Mouse (Mus musculus) midbrain, embryonic 13.5 days (tissue): ENCODE measurements around the gene Padi1. TPM values are rescaled to one million over a fixed set of nuclear protein-coding genes. Genes with fewer than 3 reads are reported as not detected.

Experiments
- ATAC-seq: fragments of 200-750 bp; cut with Nextera tagmentation; 2 replicates; pipeline ENCODE4 v1.8.0; 2017; ENCODE audit warnings: mild to moderate bottlenecking, moderate TSS enrichment, moderate library complexity
- H3K27ac ChIP-seq: fragments of 300-500 bp; sonication (generic); 2 replicates; pipeline ENCODE4 v1.5.1; 2015; ENCODE audit warnings: inconsistent platforms, mild to moderate bottlenecking, moderate library complexity
- H3K27me3 ChIP-seq: fragments of 300-500 bp; sonication (generic); 2 replicates; pipeline ENCODE4 v1.6.1; 2015; ENCODE audit warnings: mild to moderate bottlenecking, inconsistent platforms
- H3K36me3 ChIP-seq: fragments of 300-500 bp; sonication (generic); 2 replicates; pipeline ENCODE4 v1.6.1; 2015; ENCODE audit warnings: mild to moderate bottlenecking, inconsistent platforms
- H3K4me1 ChIP-seq: fragments of 300-500 bp; sonication (generic); replicated peaks from 2 replicates; pipeline ENCODE4 v1.6.1; 2015; ENCODE audit warnings: inconsistent platforms
- H3K4me2 ChIP-seq: fragments of 300-500 bp; sonication (generic); replicated peaks from 2 replicates; pipeline ENCODE4 v1.6.1; 2015; ENCODE audit warnings: moderate library complexity, mild to moderate bottlenecking, inconsistent platforms
- H3K4me3 ChIP-seq: fragments of 300-500 bp; sonication (generic); replicated peaks from 2 replicates; pipeline ENCODE4 v1.5.1; 2015; ENCODE audit warnings: mild to moderate bottlenecking, inconsistent platforms
- H3K9ac ChIP-seq: fragments of 300-500 bp; sonication (generic); replicated peaks from 2 replicates; pipeline ENCODE4 v1.6.1; 2015; ENCODE audit warnings: mild to moderate bottlenecking, inconsistent platforms
- H3K9me3 ChIP-seq: fragments of 300-500 bp; sonication (generic); 2 replicates; pipeline ENCODE4 v1.6.1; 2016; ENCODE audit warnings: mild to moderate bottlenecking, inconsistent platforms
- WGBS: fragments of 180-500 bp; shearing (Covaris S2); methylation state at CpG from one replicate; pipeline ENCODE4 v1.1.7; 2015; 5-methylcytosine and 5-hydroxymethylcytosine counted together
- polyA plus RNA-seq: library from polyadenylated mRNA; unstranded; fragments of >200 nt; fragmentation: Nextera tagmentation; extraction: Ambion mirVana; gene quantifications from 2 replicates; pipeline ENCODE4 v1.2.1, GENCODE M21; 2015

The Padi1 gene
- polyA plus RNA-seq, 1 experiment from 2014 or later = not detected

DNA sequence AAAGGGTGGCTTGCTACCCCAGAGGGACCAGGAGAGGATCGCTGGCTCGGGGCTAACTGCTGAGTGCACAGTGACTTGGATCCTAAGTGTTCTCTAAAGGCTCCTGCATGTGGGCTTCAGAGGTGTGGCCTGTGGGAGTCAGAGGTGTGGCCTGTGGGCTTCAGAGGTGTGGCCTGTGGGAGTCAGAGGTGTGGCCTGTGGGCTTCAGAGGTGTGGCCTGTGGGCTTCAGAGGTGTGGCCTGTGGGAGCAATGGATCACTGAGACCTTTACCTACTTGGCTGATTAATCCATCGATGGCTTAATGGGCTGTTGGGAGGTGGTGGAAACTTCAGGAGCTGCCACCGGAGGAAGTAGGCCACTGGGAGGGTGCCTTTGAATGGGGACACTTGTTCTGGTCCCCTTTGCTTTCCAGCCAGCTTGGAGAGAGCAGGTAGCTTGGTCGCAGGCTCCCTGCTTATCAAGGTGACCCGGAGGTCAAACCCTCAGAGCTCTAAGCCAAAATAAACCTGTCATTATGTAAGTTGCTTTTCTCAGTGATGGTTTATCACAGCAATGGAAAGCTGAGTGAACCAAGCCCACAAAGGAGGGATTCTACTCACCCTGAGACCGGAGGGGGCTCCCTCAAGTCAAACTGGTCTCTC lies 14.7 kb upstream of the Padi1 start:
- Histone ChIP-seq H3K4me3 (no peak overlapping the region), H3K27me3 (no peaks in the 10 kb centered on the region), H3K9me3 (no peaks in the 10 kb centered on the region), H3K4me1 (no peaks in the 10 kb centered on the region), H3K9ac (no peak overlapping the region), H3K4me2 (no peak overlapping the region), H3K36me3 (no peaks in the 10 kb centered on the region), H3K27ac (no peak overlapping the region)
- WGBS = 61% methylated on average over 7 of the region's 7 CpGs
- no peak for ATAC-seq

DNA sequence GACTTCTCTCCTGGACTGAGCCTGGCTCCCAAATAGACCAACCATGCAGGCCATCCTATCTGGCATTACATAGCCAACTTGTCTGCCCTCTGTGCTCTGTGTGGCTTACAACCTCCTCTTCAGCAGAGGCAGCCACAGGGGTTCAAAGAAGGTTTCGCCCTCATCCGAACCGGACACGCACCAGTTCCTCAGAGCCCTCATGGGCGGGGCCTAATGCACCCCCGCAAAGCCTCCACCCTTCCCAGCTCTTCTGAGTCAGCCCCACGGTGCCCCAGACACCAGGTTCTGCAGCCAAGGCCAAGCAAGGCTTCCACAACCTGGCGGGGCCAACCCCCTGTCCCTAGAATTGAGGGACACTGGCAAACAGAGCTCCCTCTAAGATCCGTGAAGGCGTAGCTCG lies 13.7 kb upstream of the Padi1 start:
- no peak for ATAC-seq
- WGBS = 74% methylated on average over 11 of the region's 11 CpGs
- H3K36me3 ChIP-seq = no peaks in the 10 kb centered on the region

DNA sequence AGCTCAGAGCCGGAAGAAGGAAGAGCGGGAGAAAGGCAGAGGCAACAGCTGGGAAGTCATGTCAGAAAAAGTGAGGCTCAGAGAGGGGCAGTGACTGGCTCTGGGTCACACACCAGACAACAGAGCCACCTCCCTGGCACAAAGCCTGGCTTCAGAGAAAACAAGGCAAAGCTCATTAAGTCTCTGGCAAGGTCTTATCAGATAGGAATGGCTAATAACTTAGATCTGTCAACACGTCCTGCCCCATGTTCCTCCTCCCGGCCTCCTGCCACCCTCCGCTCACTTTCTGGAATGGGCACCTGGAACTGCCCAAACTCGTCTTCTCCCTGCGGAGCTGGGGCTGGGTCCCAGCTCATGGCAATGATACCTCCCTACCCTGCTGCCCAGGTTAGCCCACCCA lies 12.2 kb upstream of the Padi1 start:
- Histone ChIP-seq H3K9me3 (no peaks in the 10 kb centered on the region), H3K27ac (no peak overlapping the region), H3K9ac (no peak overlapping the region), H3K4me1 (peaks cover 11% of the 10 kb centered on the region; the same call in 1 of the 2 replicates), H3K36me3 (no peaks in the 10 kb centered on the region), H3K4me3 (no peak overlapping the region), H3K27me3 (no peaks in the 10 kb centered on the region), H3K4me2 (no peak overlapping the region)
- 85% methylated on average over 7 of the region's 7 CpGs for WGBS
- no peak for ATAC-seq

More for the DNA sequence above, 13.7 kb upstream of the Padi1 start:
- H3K9me3 ChIP-seq = no peaks in the 10 kb centered on the region
- no peak overlapping the region for H3K4me3 ChIP-seq
- no peaks in the 10 kb centered on the region for H3K27me3 ChIP-seq
- H3K9ac ChIP-seq = no peak overlapping the region
- H3K4me2 ChIP-seq = no peak overlapping the region
- 0 out of 2 replicates have a peak, but pooled peaks cover 2% of the 10 kb centered on the region for H3K4me1 ChIP-seq
- H3K27ac ChIP-seq = no peak overlapping the region

DNA sequence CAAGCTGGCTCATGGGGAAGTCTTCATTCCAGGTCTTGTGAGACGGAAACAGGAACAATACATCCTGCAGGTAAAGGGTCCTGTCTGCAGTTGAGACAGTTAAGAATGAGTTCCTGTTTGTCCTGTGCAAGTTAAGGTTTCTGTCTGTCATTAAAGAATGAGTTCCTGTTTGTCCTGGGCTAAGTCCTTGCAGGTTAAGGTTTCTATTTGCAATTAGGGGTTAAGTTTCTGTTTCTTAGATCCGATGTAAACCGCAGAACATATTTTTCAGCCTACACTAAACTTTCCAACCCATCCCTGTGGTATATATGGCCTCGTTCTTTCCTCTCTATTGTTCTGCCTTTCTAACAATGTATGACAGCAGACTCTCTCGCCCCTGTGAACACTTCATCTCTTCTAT lies 11.5 kb upstream of the Padi1 start:
- no peak for ATAC-seq
- no peak overlapping the region for H3K9ac ChIP-seq
- no peaks in the 10 kb centered on the region for H3K36me3 ChIP-seq
- H3K9me3 ChIP-seq = no peaks in the 10 kb centered on the region
- no peak overlapping the region for H3K27ac ChIP-seq
- H3K4me1 ChIP-seq = peaks cover 11% of the 10 kb centered on the region; the same call in 1 of the 2 replicates
- WGBS = 88% methylated on average over 5 of the region's 5 CpGs
- H3K4me3 ChIP-seq = no peak overlapping the region
- no peaks in the 10 kb centered on the region for H3K27me3 ChIP-seq
- no peak overlapping the region for H3K4me2 ChIP-seq

DNA sequence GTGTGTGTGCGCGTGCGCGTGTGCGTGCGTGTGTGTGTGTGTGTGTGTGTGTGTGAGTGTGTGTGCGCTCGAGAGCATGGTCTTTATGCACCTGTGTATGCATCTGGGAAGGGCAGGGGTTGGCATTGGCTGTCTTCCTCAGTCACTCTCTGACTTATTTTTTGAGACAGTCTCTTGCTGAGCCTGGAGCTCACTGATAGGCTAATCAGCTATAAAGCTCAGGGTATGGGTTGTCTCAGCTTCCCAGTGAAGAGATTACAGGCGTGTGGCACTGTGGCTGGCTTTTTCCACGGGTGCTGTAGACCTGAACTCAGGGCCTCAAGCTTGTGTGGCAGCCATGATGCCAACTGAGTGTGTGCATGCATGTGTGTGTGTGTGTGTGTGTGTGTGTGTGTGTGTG lies 9.6 kb upstream of the Padi1 start:
- no peak overlapping the region for H3K27ac ChIP-seq
- 82% methylated on average over 10 of the region's 10 CpGs for WGBS
- H3K4me1 ChIP-seq = peaks cover 11% of the 10 kb centered on the region; the same call in 1 of the 2 replicates
- H3K4me2 ChIP-seq = no peak overlapping the region
- no peak for ATAC-seq
- no peak overlapping the region for H3K9ac ChIP-seq
- H3K9me3 ChIP-seq = no peaks in the 10 kb centered on the region
- H3K4me3 ChIP-seq = no peak overlapping the region
- no peaks in the 10 kb centered on the region for H3K36me3 ChIP-seq
- H3K27me3 ChIP-seq = no peaks in the 10 kb centered on the region

DNA sequence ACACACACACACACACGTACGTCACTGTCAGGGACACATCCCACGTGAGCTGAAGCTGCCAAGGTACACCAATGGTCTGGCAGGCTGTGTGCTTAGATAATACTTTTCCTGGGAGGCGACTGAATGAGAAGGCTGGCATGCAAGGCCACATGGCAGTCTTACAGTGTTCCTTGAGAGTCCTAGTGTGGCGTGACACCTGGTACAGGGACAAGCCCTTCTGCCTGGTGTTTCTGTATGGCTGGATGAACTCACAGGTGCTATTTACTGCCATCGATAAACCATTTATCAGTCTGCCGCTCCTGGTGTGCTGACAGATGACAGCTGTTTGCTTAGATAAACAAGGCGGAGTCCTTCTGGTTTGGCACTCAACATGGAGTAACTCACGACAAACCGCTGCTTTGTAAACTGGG lies 8.9 kb upstream of the Padi1 start:
- H3K9me3 ChIP-seq = no peaks in the 10 kb centered on the region
- no peak overlapping the region for H3K9ac ChIP-seq
- no peaks in the 10 kb centered on the region for H3K36me3 ChIP-seq
- H3K4me3 ChIP-seq = no peak overlapping the region
- H3K27ac ChIP-seq = no peak overlapping the region
- no peak for ATAC-seq
- 82% methylated on average over 10 of the region's 10 CpGs for WGBS
- H3K27me3 ChIP-seq = no peaks in the 10 kb centered on the region
- H3K4me2 ChIP-seq = no peak overlapping the region
- H3K4me1 ChIP-seq = peaks cover 11% of the 10 kb centered on the region; the same call in 1 of the 2 replicates

DNA sequence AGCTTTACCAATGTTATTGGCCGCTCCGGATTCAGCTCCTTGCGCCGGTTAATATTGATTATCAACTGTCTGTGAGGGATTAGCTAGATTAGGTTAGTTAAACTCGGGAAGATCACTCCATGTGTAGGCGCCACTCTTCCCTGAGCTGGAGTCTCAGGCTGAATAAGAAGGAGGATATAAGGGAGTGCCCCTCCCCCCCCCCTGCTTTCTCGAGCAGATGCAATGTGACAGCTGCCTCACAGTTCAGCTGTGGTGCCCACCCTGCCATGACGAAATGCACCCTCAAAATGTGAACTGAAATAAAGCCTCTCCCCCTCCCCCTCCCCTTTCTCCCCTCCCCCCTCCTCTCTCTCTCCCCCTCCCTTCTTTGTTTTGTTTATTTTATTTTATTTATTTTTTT lies 8.0 kb upstream of the Padi1 start:
- Histone ChIP-seq H3K27ac (no peak overlapping the region), H3K4me2 (no peak overlapping the region), H3K9me3 (no peaks in the 10 kb centered on the region), H3K9ac (no peak overlapping the region), H3K4me3 (no peak overlapping the region), H3K4me1 (peaks cover 11% of the 10 kb centered on the region; the same call in 1 of the 2 replicates), H3K27me3 (no peaks in the 10 kb centered on the region), H3K36me3 (no peaks in the 10 kb centered on the region)
- 53% methylated on average over 8 of the region's 8 CpGs for WGBS
- ATAC-seq = no peak

DNA sequence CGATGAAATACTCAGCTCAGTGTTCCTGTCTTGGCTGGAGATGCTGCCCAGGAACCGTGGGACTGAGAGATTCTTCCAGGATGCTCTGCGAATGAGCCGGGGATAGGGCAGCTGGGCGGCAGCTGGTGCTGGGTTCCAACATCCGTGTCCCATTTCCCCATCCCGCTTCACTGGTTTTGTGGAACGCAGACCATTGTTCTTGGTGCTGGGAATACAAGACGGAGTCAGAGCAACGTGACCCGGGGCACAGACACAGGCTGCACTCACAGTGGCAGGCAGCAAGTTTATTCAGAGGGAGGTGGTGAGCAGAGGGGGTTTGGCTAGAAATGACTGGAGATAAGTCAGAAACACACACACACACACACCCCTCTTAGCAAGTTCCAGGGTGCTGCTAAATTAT lies 3.7 kb upstream of the Padi1 start:
- H3K27ac ChIP-seq = no peak overlapping the region
- no peaks in the 10 kb centered on the region for H3K27me3 ChIP-seq
- H3K9ac ChIP-seq = no peak overlapping the region
- H3K4me1 ChIP-seq = peaks cover 15% of the 10 kb centered on the region; the same call in 1 of the 2 replicates
- H3K4me2 ChIP-seq = no peak overlapping the region
- H3K4me3 ChIP-seq = no peak overlapping the region
- no peaks in the 10 kb centered on the region for H3K36me3 ChIP-seq
- H3K9me3 ChIP-seq = no peaks in the 10 kb centered on the region
- ATAC-seq = no peak
- 71% methylated on average over 11 of the region's 11 CpGs for WGBS

DNA sequence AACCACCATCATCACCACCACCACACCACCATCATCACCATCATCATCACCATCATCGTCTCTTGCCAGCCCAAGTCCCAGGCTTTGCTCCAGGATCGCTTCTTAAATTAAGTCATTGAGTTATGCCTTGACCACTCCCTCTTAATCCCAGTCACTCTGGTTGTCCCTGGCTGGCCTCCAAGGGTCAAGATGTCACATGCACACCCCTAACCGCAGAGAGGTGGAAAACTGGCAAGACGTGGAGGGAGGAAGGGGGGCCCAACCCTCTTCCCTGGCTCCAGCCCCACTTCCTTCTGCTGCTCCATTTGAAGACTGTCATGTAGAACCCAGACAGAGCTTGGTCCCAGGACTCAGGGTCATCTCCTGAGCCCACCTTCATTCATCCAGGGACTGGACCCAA lies 587 bp downstream of the Padi1 start:
- no peak overlapping the region for H3K9ac ChIP-seq
- no peak overlapping the region for H3K4me2 ChIP-seq
- no peak overlapping the region for H3K27ac ChIP-seq
- no peaks in the 10 kb centered on the region for H3K27me3 ChIP-seq
- H3K36me3 ChIP-seq = no peaks in the 10 kb centered on the region
- no peaks in the 10 kb centered on the region for H3K9me3 ChIP-seq
- 57% methylated on average over 4 of the region's 4 CpGs for WGBS
- no peak overlapping the region for H3K4me3 ChIP-seq
- no peak for ATAC-seq
- 0 out of 2 replicates have a peak, but pooled peaks cover 8% of the 10 kb centered on the region for H3K4me1 ChIP-seq

DNA sequence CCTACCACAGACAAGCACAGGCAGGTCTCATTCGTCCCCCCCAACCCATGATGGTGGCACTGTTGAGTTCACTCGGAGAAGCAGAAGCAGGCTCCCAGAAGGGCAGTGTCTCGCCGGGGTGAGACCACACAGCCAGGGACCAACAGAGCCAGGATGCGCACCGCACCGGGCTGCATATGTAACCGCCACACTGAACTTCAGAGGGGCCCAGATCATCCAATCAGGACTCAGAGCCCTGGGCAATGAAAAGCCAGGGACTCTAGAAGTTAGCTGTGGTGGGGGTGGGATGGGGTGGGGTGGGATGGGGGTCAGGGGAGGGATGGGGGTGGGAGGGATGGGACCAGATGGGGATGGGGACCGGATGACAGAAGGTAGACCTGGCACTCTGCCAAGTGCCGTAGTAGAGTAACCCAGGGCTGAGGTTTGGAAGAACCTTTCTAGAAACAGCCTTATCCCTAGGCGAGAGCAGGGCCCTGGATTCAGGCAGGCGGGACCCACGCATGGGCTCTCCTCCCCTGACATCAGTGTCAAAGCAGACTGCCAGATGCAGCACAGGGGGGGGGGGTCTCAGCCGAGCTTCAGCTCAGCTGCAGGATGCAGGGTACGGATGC lies 1.8 kb downstream of the Padi1 start:
- Histone ChIP-seq H3K4me3 (no peak overlapping the region), H3K9ac (no peak overlapping the region), H3K4me1 (0 out of 2 replicates have a peak, but pooled peaks cover 8% of the 10 kb centered on the region), H3K4me2 (no peak overlapping the region), H3K27me3 (no peaks in the 10 kb centered on the region), H3K36me3 (no peaks in the 10 kb centered on the region), H3K27ac (no peak overlapping the region), H3K9me3 (no peaks in the 10 kb centered on the region)
- ATAC-seq = no peak
- 67% methylated on average over 15 of the region's 15 CpGs for WGBS

DNA sequence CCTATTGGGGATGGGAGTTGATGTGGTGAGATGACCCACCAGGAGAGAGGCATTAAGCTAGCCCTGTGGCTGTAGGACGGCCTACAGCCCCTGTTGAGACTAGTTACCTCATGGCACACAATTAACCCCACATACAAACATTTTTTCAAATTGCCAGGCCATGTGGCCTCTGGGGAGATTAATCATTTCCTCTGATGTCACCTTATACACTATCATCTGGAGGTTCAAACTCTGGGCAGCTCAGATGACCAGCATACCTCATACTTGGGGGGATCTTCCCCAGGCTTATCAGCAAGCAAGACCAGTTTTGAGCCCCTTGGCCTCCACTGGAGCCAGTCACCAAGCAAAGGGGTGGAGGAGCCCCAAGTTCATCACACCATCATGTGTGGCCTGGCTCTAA lies 2.7 kb downstream of the Padi1 start:
- Histone ChIP-seq H3K4me2 (no peak overlapping the region), H3K4me3 (no peak overlapping the region), H3K27me3 (no peaks in the 10 kb centered on the region; the same call in 1 of the 2 replicates), H3K4me1 (peaks cover 11% of the 10 kb centered on the region; the same call in 1 of the 2 replicates), H3K9ac (no peak overlapping the region), H3K27ac (no peak overlapping the region), H3K36me3 (no peaks in the 10 kb centered on the region), H3K9me3 (no peaks in the 10 kb centered on the region)
- no peak for ATAC-seq
- 73% methylated on average over 1 of the region's 1 CpGs for WGBS

DNA sequence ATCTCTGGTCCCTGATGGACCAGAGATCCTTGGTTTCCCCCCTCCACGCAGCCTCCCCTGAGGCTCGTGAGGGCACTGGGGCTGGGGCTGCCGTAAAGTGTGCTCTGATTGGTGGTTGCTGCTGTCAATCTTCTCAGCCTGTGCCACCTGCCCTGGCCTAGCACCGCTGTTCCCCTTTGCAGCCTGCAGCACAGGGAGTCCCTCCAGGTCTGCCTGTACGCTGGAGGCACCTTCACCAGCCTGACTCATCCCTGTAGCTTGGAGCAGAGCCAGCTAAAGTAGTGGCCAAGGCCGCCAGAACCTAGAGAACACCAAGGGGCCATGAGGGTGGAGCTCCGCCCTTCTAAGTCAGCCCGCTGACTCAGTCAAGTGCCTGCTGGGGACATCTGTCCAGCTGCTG lies 7.7 kb downstream of the Padi1 start:
- H3K36me3 ChIP-seq = no peaks in the 10 kb centered on the region
- no peaks in the 10 kb centered on the region for H3K9me3 ChIP-seq
- ATAC-seq = no peak
- H3K27me3 ChIP-seq = peaks cover 5% of the 10 kb centered on the region; the same call in 1 of the 2 replicates
- no peak overlapping the region for H3K9ac ChIP-seq
- peaks cover 43% of the 10 kb centered on the region for H3K4me1 ChIP-seq
- 22% methylated on average over 8 of the region's 8 CpGs for WGBS
- no peak overlapping the region for H3K27ac ChIP-seq
- H3K4me3 ChIP-seq = no peak overlapping the region
- H3K4me2 ChIP-seq = no peak overlapping the region
